Mouse (Mus musculus): ENCODE measurements at regions not wholly inside any gene's neighbourhood (a gene's known extent, or its start where the extent isn't known, plus 50 kb on each side); places are given as distances from the start of the nearest gene placed in this dataset.

- no peaks in the 10 kb centered on the region for H3K27me3 ChIP-seq (ENCODE audit: poor library complexity, severe bottlenecking)
- no peaks in the 10 kb centered on the region for H3K36me3 ChIP-seq (replicated peaks)
- no peak for DNase-seq (ENCODE audit: extremely low spot score, low spot score)
- no peaks in the 10 kb centered on the region for H3K4me1 ChIP-seq
- no peak overlapping the region for H3K4me3 ChIP-seq
- 73% methylated on average over 7 of the region's 7 CpGs for WGBS
- H3K9me3 ChIP-seq = no peaks in the 10 kb centered on the region
- H3K27ac ChIP-seq = no peak overlapping the region
Observed at GRCm38 (mm10) chr12:39326157-39326556, 547.0 kb downstream of the Etv1 start.

- 90% methylated on average over 4 of the region's 4 CpGs for WGBS
- H3K27ac ChIP-seq = no peak overlapping the region
Observed at GRCm38 (mm10) chr12:39326668-39327299, 547.6 kb downstream of the Etv1 start.

GRCm38 (mm10) chr12:39328377-39328776 lies 549.2 kb downstream of the Etv1 start:
- Histone ChIP-seq H3K4me3 (no peak overlapping the region), H3K36me3 (replicated peaks) (no peaks in the 10 kb centered on the region), H3K4me1 (no peaks in the 10 kb centered on the region), H3K9me3 (no peaks in the 10 kb centered on the region), H3K27me3 (ENCODE audit: poor library complexity, severe bottlenecking) (no peaks in the 10 kb centered on the region), H3K27ac (no peak overlapping the region)
- no peak for DNase-seq (ENCODE audit: extremely low spot score, low spot score)

More at GRCm38 (mm10) chr12:39326668-39327299, 547.6 kb downstream of the Etv1 start:
- no peaks in the 10 kb centered on the region for H3K36me3 ChIP-seq (replicated peaks)
- H3K27me3 ChIP-seq (ENCODE audit: poor library complexity, severe bottlenecking) = no peaks in the 10 kb centered on the region
- no peaks in the 10 kb centered on the region for H3K9me3 ChIP-seq
- no peak overlapping the region for H3K4me3 ChIP-seq
- H3K4me1 ChIP-seq = no peaks in the 10 kb centered on the region
- DNase-seq (ENCODE audit: extremely low spot score, low spot score) = no peak

- H3K4me3 ChIP-seq = no peak overlapping the region
- H3K9me3 ChIP-seq = no peaks in the 10 kb centered on the region
- no peak for DNase-seq (ENCODE audit: extremely low spot score, low spot score)
- no peak overlapping the region for H3K27ac ChIP-seq
- no peaks in the 10 kb centered on the region for H3K4me1 ChIP-seq
- no peaks in the 10 kb centered on the region for H3K36me3 ChIP-seq (replicated peaks)
- 91% methylated on average over 5 of the region's 5 CpGs for WGBS
- no peaks in the 10 kb centered on the region for H3K27me3 ChIP-seq (ENCODE audit: poor library complexity, severe bottlenecking)
Observed at GRCm38 (mm10) chr12:39339101-39339538, 559.9 kb downstream of the Etv1 start.

GRCm38 (mm10) chr12:39341751-39342271 lies 562.6 kb downstream of the Etv1 start:
- H3K4me3 ChIP-seq = no peak overlapping the region
- whole genome bisulfite sequencing = 88% methylated on average over 5 of the region's 5 CpGs
- H3K27ac ChIP-seq = no peak overlapping the region
- no peak for DNase-seq (ENCODE audit: extremely low spot score, low spot score)
- H3K9me3 ChIP-seq = no peaks in the 10 kb centered on the region
- no peaks in the 10 kb centered on the region for H3K27me3 ChIP-seq (ENCODE audit: poor library complexity, severe bottlenecking)
- H3K36me3 ChIP-seq (replicated peaks) = no peaks in the 10 kb centered on the region
- H3K4me1 ChIP-seq = no peaks in the 10 kb centered on the region

GRCm38 (mm10) chr12:39342327-39342726 lies 563.1 kb downstream of the Etv1 start:
- no peak for DNase-seq (ENCODE audit: extremely low spot score, low spot score)
- no peaks in the 10 kb centered on the region for H3K4me1 ChIP-seq
- WGBS = 87% methylated on average over 9 of the region's 9 CpGs

GRCm38 (mm10) chr12:39371480-39372245 lies 592.5 kb downstream of the Etv1 start:
- Histone ChIP-seq H3K4me1 (no peaks in the 10 kb centered on the region), H3K27ac (no peak overlapping the region), H3K4me3 (no peak overlapping the region), H3K27me3 (ENCODE audit: poor library complexity, severe bottlenecking) (no peaks in the 10 kb centered on the region), H3K9me3 (no peaks in the 10 kb centered on the region), H3K36me3 (replicated peaks) (no peaks in the 10 kb centered on the region)
- DNase-seq (ENCODE audit: extremely low spot score, low spot score) = no peak

More at GRCm38 (mm10) chr12:39342327-39342726, 563.1 kb downstream of the Etv1 start:
- no peaks in the 10 kb centered on the region for H3K9me3 ChIP-seq
- no peak overlapping the region for H3K27ac ChIP-seq
- no peaks in the 10 kb centered on the region for H3K27me3 ChIP-seq (ENCODE audit: poor library complexity, severe bottlenecking)
- no peaks in the 10 kb centered on the region for H3K36me3 ChIP-seq (replicated peaks)
- no peak overlapping the region for H3K4me3 ChIP-seq

- H3K27ac ChIP-seq = no peak overlapping the region
- H3K4me1 ChIP-seq = no peaks in the 10 kb centered on the region
- no peaks in the 10 kb centered on the region for H3K9me3 ChIP-seq
- no peaks in the 10 kb centered on the region for H3K27me3 ChIP-seq (ENCODE audit: poor library complexity, severe bottlenecking)
- WGBS = 92% methylated on average over 1 of the region's 1 CpGs
- no peak for DNase-seq (ENCODE audit: extremely low spot score, low spot score)
- no peaks in the 10 kb centered on the region for H3K36me3 ChIP-seq (replicated peaks)
- H3K4me3 ChIP-seq = no peak overlapping the region
Observed at GRCm38 (mm10) chr12:39373721-39374120, 594.5 kb downstream of the Etv1 start.
